Mouse (Mus musculus) ES-Bruce4 (cell line): ENCODE measurements around the gene Raet1e. TPM values are rescaled to one million over a fixed set of nuclear protein-coding genes. Genes with fewer than 3 reads are reported as not detected.
"Not testable (repeated sequence)": the region's sequence is repeated elsewhere in the genome, so short reads cannot be mapped to it uniquely, and the experiment has no call there.

Experiments
- H3K27ac ChIP-seq: 2 replicates; pipeline ENCODE4 v1.5.1; 2012; ENCODE audit warnings: low read length, inconsistent platforms; ENCODE audit not compliant: insufficient read depth
- H3K27me3 ChIP-seq: 2 replicates; pipeline ENCODE4 v1.6.1; 2012; ENCODE audit warnings: mild to moderate bottlenecking, low read length, inconsistent platforms; ENCODE audit not compliant: control insufficient read depth, poor library complexity, insufficient read depth, severe bottlenecking
- H3K36me3 ChIP-seq: 2 replicates; pipeline ENCODE4 v1.6.1; 2012; ENCODE audit warnings: inconsistent platforms, mild to moderate bottlenecking, low read length, moderate library complexity; ENCODE audit not compliant: control insufficient read depth, poor library complexity, insufficient read depth, severe bottlenecking
- H3K4me1 ChIP-seq: one replicate; pipeline ENCODE4 v1.8.1; 2011; ENCODE audit warnings: low read length; ENCODE audit not compliant: control insufficient read depth, insufficient read depth
- H3K4me3 ChIP-seq: 2 replicates; pipeline ENCODE4 v1.5.1; 2011; ENCODE audit warnings: low read depth, mild to moderate bottlenecking, low read length
- H3K9ac ChIP-seq: 2 replicates; pipeline ENCODE4 v1.6.1; 2012; ENCODE audit warnings: low read depth, mild to moderate bottlenecking, inconsistent platforms; ENCODE audit not compliant: poor library complexity, severe bottlenecking
- H3K9me3 ChIP-seq: replicated peaks from 2 replicates; pipeline ENCODE4 v1.6.1; 2012; ENCODE audit warnings: mild to moderate bottlenecking, low read length, inconsistent platforms; ENCODE audit not compliant: control insufficient read depth, poor library complexity, insufficient read depth, severe bottlenecking
- CTCF ChIP-seq: IDR thresholded peaks from one replicate; pipeline ENCODE4 v1.8.1; 2011; ENCODE audit warnings: low read depth, low read length
- EP300 ChIP-seq: IDR thresholded peaks from 2 replicates; pipeline ENCODE4 v1.6.1; 2011; ENCODE audit warnings: low read depth, low read length; ENCODE audit not compliant: insufficient read depth
- POLR2A ChIP-seq: IDR thresholded peaks from one replicate; pipeline ENCODE4 v1.8.1; 2011; ENCODE audit warnings: low read length; ENCODE audit not compliant: insufficient read depth
- polyA plus RNA-seq: library from polyadenylated mRNA; stranded (reverse); fragments of >200 nt; gene quantifications from 2 replicates; pipeline ENCODE4 v1.2.4, GENCODE M21; 2011; ENCODE audit warnings: low read depth; ENCODE audit not compliant: missing spikeins, insufficient read depth, insufficient read length

Raet1e gene
- polyA plus RNA-seq, 1 experiment = 12.3 TPM

DNA sequence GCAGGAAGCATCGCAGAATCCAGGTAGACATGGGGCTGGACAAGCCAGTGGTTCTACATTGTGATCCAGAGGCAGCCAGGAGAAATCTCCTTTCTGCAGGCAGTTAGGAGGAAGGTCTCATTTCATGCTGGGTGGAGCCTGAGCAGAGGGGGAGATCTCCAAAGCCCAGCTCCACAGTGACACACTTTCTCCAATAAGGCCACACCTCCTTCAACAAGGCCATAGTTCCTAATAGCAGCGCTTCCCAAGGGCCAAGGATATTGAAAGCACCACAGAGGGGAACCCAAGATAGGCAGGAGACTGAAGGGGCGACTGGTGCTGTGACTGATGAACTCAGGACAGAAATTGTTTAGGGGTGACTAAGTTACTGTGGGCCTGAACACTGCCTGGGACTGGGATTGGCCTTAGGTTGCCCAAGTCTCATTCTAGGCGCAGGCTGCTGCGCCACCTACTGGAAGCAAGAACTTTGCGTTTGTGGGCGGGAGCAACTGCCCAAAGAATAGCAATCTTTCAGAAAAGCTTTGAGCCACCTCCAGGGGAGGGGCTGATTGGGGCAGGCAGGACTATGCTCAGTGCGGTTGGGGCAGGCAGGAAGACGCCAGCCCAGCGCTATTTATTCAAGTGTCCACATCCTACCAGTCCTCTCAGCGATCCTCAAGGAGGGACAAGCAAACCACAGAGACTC is 53.8 kb downstream of the Raet1e start:
- H3K27ac ChIP-seq, H3K27me3 ChIP-seq, H3K4me3 ChIP-seq, H3K9ac ChIP-seq, H3K36me3 ChIP-seq, H3K4me1 ChIP-seq, H3K9me3 ChIP-seq: not testable (repeated sequence)
- peak; percentile 25 for TF ChIP-seq CTCF

DNA sequence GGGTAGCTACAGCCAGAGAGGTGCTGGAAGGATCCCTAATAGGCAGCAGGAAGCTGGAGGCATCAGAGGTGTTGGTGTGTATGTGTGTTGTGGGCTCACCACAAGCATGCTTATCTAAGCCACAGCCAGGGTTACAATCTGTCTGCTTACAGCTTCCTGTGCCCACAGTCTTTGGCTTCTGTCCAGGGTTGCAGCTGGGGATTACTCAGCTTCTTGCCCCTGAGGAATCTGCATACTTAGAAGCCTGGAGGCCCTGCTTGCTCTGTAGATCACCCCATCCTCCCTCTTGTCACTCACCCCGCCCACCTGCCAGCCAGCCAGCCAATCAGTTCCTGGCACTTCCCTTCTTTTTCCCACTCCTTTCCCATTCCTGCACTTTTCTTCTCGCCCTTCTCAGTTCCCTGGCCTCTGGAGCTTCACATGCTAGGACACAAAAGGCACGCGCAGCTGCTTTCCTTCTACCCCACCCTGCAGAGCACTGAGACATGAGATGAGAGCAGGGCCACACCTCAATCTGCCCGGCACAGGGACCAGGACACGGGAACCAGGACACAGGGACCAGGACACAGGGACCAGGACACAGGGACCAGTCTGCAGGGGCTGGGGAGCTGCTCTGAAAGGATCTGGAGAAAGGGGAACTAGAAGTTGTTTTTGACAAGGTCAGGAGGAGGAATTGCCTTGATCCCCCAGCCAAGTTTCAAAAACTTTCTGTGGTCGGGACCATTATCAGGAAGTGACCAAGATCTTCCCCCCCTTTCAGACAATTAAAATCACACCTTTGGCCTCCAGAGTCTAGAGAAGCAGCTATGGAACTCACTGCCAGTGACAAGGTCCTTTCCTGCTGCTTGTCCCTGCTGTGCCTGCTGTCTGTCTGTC is 65.3 kb downstream of the Raet1e start:
- H3K4me1 ChIP-seq, H3K27ac ChIP-seq, H3K27me3 ChIP-seq, H3K4me3 ChIP-seq, H3K9me3 ChIP-seq, H3K9ac ChIP-seq, H3K36me3 ChIP-seq: not testable (repeated sequence)

- Histone ChIP-seq H3K9me3 (peaks cover 11% of the 10 kb centered on the region), H3K27me3 (no peaks in the 10 kb centered on the region), H3K4me1 (no peaks in the 10 kb centered on the region), H3K27ac (no peak overlapping the region), H3K36me3 (no peaks in the 10 kb centered on the region), H3K4me3 (no peak overlapping the region), H3K9ac (no peak overlapping the region)
- no peak for TF ChIP-seq POLR2A
- no peak for TF ChIP-seq CTCF
- no peak for TF ChIP-seq EP300
These were observed 106.7 kb downstream of the Raet1e start for GRCm38 (mm10) chr10:22265060-22265459.

GRCm38 (mm10) chr10:22270879-22271786 is 112.8 kb downstream of the Raet1e start:
- H3K4me3 ChIP-seq, H3K9me3 ChIP-seq, H3K27me3 ChIP-seq, H3K4me1 ChIP-seq, H3K27ac ChIP-seq, H3K36me3 ChIP-seq, H3K9ac ChIP-seq: not testable (repeated sequence)

DNA sequence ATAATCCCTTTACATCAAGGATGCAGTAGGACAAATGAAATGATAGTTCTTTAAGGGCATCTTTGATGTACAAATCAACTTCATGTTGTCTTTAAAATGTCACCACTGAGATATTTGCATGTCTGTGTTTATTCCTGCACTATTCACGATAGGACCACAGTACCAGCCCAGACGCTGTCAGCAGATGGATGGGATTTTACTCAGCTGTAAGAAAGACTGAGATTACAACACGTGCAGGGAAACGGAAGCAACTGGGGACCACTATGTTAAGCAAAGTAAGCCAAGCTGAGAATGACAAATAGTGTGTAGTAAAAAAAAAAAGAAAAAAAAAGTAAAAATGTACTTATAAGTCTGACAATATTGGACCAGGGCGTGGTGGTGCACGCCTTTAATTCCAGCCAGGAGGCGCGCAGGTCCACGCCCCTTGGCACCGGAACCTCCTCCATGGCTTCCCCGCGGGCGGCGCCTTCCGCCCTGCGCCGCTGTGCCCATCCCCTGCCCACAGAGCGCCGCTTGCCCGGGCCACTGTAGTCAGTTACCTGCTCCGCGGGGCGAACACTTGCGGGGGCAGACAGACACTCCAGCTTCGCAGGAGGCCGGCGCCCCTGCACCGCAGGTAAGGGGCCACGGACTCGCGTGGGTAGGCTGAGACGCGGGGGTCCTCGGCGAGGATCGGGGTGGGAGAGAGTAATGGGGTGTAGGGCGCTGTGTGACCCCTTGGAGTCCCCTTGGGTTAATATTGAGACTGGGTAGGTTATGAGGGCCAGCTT is 114.7 kb downstream of the Raet1e start:
- H3K9me3 ChIP-seq, H3K27me3 ChIP-seq, H3K36me3 ChIP-seq, H3K4me1 ChIP-seq, H3K27ac ChIP-seq: not testable (repeated sequence)
- Histone ChIP-seq H3K9ac (0 out of 2 replicates have a peak overlapping the region, but pooled peaks have one; percentile 34), H3K4me3 (peak overlapping the region; percentile 39)
